Mouse (Mus musculus) liver, embryonic 14.5 days (tissue): Measurements from ENCODE around the gene Capn9.

Experiments
- CTCF ChIP-seq: IDR thresholded peaks from 2 replicates; pipeline ENCODE4 v1.5.1; 2016; ENCODE audit warnings: antibody characterized with exemption, low read depth, control low read depth
- EP300 ChIP-seq: IDR thresholded peaks from 2 replicates; pipeline ENCODE4 v1.6.1; 2016; ENCODE audit warnings: antibody characterized with exemption, low read depth

DNA sequence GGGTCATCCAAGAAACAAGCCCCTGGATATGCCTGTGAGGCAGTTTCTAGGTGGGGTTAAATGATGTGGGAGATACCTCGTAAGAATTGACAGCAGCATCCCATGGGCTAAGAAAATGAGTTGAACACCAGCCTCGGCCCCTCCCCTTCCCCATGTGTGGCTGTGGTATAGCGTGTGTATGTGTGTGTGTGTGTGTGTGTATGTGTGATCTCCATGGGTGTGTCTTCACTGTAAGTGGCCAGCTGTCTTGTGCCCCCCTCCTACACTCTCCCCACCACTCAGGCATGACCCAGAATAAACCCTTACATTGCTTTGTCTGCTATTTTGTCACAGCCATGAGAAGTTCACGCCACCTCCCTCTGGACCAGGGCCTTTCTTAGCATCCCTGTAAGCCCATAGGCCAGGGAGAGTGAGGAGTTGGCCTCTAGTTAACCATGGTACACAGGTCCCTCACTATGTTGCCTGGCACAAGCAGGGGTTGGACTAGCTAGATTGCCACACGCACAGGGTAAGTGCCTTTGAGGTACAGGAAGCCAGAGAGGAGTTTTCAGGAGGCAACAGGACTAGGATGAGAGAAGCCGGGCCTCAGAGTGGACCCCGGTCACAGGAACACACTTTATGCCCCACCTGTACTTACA, 20.7 kb upstream of the Capn9 start:
- TF ChIP-seq EP300 = no peak
- TF ChIP-seq CTCF = no peak
